Mouse (Mus musculus): ENCODE data around the gene Prmt8.
A peak's percentile ranks its signal among the peaks of the same experiment; 100 is the strongest.

Gene Prmt8

DNA sequence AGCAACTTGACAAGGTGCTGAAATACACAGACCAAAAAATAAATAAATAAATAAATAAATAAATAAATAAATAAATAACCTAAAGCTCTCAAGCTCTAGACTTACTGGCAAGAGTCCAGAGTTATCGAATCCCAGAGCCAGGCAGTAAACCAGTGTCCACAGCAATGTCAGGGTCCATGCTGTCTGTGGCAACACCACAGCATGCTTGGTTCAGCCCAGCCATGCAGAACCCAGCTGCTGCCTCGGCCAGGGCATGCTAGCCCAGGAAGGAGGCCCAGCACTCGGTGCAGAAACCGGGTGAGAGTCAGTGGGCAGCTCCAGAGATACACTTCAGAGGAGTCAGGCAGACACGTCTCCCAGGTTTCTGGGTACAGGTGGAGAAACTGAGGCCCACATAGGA lies 29.4 kb downstream of the Prmt8 start:
- no peak for DNase-seq (ENCODE audit: low read depth, low spot score)

DNA sequence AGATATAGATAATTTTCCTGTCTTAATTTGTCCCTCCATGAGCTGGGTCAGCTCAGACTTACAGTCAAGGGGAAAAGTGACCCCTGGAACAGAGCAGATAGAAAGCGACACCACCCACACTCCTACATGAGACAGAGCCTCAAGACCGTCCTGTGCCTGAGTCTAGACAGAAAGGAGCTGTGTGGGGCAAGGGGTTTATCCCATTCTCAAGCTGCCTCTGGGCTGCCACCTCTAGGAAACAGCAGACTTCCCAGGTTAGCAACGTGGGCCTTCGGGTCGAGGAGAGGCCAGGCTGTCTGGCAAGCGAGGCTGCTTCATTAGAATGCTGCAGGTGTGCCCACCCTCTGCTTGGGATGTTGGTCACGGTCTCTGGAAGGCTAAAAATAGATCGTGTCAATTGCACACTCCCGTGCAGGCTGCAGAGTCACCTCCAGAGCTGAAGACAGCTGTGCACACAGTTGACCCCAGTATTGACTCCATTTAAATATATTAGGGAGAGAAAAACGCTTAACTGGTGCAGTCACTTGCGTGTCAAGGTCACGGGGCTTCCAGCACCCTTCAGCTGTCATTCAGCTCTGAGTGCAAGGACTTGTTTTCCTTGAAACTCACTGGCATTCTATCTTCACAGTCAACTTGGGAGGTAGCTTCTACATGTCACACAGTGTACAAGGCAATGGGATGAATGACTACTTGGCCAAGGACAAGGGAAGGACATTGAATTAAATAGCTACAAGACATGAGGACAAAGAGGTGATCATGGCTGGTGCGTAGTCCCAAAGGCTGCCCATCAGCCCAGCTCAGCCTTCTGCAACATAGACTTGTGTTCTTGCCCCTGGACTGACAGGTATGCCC lies 33.9 kb downstream of the Prmt8 start:
- peak; percentile 32 for DNase-seq (ENCODE audit: low read depth, low spot score)

DNA sequence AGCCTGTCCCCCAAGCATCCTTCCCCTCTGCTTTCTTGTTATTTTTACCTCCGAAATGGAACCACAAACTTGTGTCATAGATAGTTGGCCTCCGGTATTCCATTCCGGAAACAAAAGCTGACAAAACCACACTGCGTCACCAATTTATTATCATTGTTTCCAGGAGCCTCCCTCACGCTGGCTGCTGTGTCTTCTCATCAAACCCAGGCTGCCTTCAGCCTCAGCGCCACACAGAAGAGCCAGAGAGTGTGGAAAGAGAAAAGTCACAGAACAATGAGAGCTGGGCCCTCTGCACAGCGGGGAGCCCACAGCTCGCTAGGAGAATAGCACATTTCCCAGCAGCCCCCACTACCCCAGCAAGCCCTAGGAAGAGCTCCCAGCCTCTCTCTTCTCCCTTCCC lies 46.1 kb downstream of the Prmt8 start:
- no peak for DNase-seq (ENCODE audit: low read depth, low spot score)

DNA sequence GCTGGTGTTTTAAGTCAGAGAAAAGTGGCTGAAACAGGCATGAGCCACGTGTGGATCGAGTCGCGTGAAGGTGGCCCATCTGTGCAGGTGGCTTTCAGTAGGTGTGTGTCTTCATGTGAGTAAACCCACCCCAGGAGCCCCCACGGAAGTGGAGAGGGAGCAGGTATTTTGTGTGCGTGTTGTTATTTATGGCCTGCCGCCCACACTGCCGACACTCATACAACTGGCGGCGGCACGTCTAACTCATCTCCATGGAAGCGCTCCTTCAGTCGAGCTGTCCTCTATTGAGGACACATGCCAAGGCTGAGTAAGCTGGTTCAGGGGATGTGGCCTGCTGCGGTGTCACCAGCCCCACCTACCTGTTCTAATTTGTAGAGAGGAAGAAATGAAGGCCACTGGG lies 49.4 kb downstream of the Prmt8 start:
- no peak for DNase-seq (ENCODE audit: low read depth, low spot score)

DNA sequence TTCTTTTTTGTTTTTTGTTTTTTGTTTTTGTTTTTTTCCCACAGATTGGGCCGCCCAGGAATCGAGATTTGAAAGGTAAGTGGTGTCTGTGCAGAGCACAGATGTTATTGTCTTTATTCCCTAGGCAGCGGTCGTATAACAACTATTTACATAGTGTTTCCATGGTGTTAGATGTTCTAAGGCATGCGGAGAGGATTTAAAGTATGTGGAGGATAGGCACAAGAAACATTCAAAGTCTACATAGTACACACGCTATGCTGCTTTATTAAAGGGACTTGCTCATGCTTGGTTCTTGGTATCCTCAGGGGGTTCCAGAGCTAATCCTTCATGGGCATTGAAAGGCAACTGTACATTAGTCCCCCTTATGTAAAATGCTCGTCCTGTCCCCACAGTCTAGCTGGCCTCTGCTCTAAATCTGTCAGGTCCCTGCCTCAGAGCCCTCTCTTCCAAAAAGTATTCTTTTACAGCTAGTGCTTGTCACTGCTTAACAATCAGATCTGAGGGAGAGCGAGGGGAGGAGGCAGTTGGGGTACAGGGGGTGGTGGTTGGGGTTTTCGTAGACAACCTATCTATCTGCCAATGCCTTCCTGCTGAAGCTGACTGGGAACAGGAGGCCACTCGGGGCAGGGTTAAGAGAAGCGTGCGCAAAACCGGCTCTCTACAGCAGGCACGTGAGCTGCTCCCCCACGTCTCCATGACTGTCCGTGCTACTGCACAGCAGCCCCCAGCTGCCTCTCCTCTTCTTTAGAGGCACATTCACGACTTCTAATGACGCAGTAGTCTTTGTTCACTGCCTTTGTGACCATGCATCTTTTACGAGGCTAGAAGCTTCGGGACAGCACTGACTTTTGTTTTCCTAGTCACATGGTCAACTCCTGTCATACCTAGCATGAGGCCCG lies 51.8 kb downstream of the Prmt8 start:
- DNase-seq (ENCODE audit: low read depth, low spot score): no peak

DNA sequence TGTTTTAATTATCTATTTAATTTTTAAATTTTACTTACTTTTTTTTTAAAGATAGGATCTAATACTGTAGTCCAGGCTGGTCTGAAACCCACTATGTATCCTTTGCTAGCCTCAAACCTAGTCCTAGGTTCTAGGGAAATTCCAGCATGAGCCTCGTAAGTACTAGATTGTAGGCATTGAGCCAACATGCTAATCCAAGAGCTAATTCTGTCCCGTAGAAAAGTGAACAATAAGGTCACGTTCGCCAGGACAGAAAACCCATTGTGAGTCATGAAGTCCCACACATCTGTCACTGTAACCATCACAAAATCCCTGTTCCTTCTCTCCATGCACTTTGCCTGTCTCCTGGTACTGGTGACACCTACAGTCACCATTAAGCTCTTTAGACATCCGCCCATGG lies 53.8 kb downstream of the Prmt8 start:
- DNase-seq (ENCODE audit: low read depth, low spot score): no peak

DNA sequence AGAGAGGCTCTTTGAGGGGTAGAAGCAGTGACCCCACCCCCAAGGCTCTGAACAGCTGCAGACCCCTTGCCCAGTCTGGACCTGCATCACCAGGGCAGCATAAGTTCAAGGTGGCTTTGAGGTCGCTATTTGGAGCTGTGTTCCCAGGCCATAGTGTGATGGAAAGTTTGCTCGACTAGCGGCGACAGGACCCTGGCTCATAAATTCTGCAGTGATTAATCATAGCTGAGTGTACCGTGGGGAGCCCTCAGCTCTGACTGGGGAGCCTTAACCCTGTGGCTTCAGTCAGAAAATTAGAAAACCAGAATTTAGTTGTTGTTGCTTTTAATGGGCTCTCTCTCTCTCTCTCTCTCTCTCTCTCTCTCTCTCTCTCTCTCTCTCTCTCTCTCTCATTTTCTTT lies 54.4 kb downstream of the Prmt8 start:
- DNase-seq (ENCODE audit: low read depth, low spot score): no peak

DNA sequence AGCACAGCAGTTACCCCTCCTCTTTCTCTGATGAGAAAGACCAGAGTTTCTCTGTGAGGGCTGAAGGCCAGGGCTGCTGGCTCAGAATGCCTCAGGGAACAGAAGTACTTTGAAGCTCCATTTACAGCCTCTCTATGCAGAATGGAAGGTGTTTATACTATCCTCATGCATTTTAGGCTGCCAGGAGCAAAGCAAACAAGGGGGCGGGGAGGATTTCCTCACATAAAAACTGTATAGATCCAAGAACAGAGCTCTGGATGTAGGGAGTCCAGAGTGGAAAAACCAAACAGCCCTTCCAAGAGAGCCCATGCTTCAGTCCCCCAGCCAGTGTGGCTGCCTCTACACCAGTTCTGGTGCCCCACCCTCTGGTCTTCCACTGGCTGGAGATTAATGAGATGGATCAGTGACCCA lies 61.0 kb downstream of the Prmt8 start:
- DNase-seq (ENCODE audit: low read depth, low spot score): peak; percentile 29

DNA sequence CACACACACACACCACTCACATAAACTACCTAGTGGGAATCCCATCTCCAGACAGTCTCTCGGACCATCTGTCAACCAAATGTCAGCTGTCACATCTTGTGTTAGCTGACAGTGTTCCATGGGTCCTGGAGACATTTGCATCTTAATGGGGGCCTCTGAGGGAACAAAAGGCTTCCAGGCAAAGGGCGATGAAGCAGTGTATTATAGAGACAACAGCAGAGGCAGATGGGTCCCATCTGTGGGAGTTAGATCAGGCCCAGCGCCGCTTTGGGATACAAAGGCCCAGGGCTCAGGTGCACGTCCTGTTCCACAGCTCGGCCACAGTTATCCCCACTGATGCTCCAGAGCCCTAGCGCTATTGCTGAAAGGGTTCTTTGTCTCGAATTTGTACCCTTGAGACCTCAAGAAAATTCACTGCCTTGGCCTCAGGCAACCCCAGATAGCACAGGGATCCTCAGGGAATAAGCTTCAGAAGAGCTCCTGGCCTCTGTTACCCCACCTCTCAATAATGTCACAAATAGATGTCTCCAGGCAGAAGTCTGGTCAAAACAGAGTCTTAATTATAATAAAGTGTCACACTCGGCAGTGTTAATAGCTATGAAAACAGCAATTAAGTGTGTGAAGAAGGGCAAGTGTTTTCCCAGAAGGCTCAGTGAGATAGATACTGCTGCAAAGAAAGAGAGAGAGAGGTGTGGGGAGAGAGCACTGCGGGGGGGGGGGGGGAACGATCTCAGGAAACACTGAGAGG lies 68.1 kb downstream of the Prmt8 start:
- no peak for DNase-seq (ENCODE audit: low read depth, low spot score)

DNA sequence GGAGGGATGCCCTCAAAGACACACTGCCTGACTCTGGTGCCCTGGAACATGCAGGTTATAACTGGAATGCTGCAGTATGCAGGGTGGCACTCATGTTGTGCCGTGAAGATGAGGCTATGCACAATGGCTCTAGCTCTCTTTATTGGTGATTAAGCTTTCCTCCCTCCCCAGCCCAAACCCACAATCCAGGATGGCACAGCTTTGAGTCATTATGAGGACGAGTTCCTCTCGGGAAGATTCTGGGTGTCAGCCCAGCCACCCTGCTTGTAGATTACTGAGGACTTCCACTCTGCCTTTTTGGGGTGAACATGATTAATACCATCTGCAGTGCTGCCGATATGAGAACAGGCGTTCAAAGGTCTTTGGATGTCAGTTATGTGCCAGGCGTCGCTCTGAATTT lies 75.6 kb downstream of the Prmt8 start:
- no peak for DNase-seq (ENCODE audit: low read depth, low spot score)

DNA sequence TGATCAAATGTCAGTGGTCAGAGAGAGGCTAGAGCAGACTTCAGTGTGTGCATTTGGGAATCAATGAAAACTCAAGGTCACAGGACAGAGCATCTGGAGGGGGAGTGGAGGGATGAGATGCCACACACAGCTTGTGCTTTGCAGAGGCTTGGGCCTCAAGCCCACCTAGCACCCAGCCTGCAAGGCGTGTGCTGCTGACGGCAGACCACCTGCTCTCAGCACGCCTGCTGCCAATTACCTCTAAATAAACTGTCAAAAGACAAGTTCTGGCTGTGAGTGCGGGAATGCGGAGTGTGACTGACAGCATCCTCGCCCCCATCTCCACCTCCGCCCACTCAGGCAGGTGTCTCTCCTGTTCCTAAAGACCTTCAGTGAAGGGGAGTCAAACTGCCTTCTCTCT lies 77.0 kb downstream of the Prmt8 start:
- DNase-seq (ENCODE audit: low read depth, low spot score): no peak

DNA sequence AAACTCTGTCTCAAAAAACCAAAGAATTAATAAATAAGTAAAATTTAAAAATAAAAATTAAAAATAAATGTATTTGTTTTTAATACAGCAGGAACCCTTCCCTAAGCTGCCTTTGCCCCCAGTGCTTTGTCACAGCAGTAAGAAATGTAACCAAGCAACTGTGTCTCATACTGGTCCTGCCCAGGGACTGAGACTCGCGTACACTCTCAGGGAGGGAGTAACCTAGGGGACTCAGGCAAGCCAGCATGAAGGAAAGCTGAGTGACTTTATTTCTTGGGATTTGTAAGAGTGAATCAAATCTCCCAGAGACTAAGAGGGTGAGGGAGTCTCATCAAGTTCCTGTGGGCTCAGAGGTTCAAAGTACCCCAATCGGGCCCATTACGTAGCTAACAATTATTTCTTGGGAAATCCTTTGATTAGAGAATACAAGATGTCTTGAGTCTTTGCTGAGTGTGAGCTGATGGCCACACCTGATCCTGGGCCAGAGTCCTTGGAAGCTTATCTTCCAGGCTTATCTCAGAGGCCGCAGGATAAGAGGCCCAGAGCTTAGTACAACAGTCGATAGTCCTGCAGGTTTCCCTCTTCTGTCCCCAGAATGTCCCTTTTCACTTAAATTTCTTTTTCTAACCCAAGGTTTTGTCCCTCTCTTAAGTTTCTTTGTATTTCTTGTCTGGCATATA lies 82.0 kb downstream of the Prmt8 start:
- no peak for DNase-seq (ENCODE audit: low read depth, low spot score)

DNA sequence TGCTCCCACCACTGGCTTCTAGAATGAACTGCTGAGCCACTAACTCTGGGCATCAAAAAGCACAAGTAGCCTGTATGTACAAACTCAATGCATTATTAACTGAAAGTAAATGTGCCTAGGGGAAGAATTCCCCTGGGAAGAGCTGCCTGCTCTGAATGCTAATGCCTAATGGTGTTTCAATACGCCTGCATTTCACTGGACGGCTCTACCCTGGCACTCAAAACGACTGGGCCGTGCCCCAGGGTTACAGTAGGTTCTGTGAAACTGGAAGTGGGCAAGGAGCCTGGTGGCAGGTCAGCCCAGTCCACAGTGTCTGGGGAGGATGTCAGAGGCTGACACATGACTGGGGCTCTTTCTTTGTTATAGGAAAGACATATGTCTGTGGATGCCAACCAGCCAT lies 84.3 kb downstream of the Prmt8 start:
- no peak for DNase-seq (ENCODE audit: low read depth, low spot score)

DNA sequence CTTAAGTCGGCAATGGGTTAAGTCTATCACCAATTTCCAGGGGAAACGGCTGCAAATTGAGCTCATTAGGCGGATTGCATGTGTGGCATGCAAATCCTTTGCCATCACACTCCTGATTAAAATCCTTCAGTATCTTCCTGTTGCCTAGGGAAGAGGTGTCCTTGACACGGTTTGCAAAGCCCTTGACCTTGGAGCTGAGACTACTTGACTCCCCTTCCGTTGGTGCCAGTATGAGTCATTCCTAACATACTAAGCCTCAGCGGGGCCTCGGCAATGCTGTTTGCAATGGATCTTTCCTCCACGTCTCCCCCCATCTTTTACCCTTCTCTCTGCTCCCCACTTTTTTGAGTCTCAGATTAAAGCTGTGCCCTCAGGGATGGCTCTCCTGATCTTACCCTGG lies 85.7 kb downstream of the Prmt8 start:
- no peak for DNase-seq (ENCODE audit: low read depth, low spot score)

DNA sequence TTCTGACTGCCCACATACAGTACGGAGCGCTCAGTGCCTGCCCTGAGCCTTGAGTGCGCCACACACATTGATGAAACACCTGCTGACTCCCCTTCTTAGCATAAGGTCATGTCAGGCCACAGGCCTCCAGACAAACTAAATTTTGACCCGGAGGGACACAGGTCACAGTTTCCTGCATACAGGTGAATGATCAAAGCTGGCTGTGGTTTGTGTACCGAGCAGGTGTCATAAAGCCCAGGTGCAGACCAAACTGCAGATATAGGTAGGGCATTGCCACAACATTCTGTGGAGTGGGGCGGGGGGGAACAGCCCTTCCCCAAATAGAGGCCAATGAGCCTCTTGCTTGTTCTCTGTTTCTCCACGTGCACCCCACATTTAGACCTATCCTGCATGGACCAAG lies 88.5 kb downstream of the Prmt8 start:
- no peak for DNase-seq (ENCODE audit: low read depth, low spot score)

DNA sequence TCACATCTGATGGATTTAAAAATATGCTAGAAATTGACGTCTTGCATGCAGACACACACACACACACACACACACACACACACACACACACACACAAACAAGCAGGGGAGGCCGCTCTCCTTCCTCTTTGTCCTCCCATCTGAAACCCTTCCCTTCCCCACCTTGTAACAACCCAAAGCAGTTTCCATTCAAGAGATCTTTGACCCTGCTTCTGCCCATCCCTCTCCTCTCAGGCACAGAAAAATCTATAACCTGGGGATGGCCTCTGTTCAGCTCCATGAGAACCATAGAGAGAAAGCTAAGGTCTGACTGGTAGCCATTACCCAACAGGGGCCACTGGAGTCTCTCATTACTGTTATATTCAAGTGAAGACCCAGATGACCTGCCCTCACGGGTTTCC lies 90.3 kb downstream of the Prmt8 start:
- no peak for DNase-seq (ENCODE audit: low read depth, low spot score)

DNA sequence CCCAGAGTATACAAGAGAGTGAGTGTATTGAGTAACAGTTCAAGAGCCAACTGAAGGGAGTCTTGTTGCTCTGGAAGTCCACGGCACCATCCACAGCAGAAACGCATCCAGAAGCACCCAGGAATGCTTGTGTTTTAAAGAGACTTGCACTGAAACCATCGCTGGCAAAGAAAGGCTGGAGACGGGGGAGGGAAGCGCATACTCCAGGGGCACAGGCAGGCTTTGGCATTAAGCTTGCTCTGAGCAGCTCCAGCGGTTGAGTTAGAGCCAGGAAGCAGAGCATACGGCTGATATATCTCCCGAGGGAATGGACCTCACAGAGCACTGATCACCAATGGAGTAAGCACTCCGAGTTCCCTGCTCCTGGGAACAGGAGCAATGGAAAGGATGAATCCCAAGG lies 91.0 kb downstream of the Prmt8 start:
- DNase-seq (ENCODE audit: low read depth, low spot score): no peak

DNA sequence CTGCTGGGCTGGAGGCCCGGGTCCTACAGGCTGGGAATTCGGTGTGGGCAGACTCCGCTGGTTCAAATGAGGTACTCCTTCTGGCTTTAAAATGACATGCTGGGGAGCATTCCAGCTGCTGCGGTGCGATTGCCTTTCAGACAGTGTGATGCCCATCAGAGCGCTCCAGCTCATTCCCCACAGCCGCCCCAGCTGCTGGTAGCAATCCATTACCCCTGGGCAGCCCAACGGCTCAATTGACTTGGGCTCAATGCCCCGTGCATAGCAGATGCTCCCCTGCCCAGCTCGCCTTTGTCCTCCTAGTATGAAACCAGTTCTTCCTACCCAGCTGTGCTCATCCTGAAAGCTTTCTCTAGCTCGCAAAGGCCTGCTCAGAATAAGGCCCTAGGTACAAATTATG lies 92.4 kb downstream of the Prmt8 start:
- no peak for DNase-seq (ENCODE audit: low read depth, low spot score)

DNA sequence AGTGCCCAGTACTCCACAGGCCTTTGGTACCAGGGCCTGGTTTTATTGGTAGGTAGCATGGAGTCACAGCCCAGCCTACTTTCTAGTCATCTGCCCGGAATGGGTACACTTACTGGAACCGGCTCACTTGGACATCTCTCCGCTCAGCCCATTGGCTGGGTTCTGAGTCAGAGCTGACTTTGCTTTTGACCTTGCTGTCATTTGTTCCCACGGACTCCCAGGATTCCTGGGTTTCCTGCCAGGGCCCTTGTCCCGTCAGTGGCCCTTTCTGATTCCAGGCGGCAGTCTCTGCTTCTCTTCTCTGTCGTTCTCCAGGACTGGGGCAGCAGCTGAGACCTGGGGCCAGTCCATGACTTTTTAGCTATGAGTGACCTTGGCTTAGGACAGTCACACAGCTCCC lies 97.2 kb downstream of the Prmt8 start:
- DNase-seq (ENCODE audit: low read depth, low spot score): no peak

DNA sequence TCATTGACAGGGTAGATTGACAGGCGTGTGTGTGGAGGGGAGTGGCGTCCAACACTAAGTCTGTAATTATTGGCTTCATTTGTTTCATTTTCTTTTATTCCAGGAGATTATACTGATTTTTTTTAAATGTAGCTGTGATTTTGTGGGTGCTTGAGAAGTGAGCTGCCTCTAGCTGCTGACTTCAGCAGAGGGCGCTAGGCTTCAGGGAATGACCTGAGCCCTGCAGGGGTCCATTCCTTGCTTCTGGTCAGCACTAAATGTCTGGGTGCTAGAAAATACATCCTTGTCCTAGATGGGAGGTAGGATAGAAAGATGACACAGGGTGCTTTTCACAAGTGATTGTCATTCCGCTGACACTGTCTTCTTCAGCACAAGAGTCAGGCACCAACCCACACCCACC lies 99.2 kb downstream of the Prmt8 start:
- no peak for DNase-seq (ENCODE audit: low read depth, low spot score)

DNA sequence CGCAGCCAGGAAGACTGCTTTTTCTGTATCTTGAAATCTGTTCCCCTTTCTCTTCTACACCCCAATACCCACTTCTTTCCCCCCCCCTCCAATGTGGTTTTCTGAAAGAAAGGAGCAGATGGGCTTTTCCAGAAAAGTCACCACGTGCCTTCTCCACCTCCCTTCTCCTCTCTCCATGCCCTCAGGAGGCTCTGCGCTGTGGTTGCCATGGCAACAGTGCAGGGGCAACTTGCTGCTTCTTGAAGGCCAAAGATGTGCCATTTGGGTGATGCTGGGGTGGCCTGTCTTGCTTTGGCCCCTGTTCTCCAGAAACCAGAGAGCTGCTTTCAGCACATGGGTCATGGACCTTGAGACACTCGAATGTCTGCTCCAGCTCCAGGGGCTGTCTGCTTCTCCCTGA lies 100.0 kb downstream of the Prmt8 start:
- DNase-seq (ENCODE audit: low read depth, low spot score): no peak

DNA sequence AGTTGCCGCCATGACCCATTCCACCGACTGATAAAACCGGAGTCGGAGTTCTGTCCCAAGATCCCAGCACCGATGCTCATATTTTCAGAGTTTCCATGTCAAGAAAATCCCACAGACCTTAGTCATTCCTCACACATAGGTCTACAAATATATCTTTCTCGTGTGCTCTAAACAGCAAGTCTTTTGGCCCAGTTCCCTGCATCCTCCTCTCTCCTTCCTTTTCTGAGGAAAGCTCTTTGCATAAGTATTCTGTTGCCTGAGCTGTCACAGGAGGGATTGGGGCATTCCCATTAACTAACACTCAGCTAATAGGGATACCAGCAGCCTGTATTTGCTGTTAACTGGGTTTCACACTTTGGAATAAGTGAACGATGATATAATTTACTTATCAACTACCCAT lies 106.0 kb downstream of the Prmt8 start:
- DNase-seq (ENCODE audit: low read depth, low spot score): no peak

Measured in forelimb bud, embryonic 11.5 days (tissue).